Mouse (Mus musculus) G1E-ER4 (cell line): ENCODE measurements around the gene Dpt. TPM values are rescaled to one million over a fixed set of nuclear protein-coding genes. Genes with fewer than 3 reads are reported as not detected.

Experiments used
- GATA1 ChIP-seq: IDR thresholded peaks from one replicate; pipeline ENCODE4 v1.8.0; 2012; ENCODE audit warnings: low read length, inconsistent platforms
- polyA plus RNA-seq: library from polyadenylated mRNA; stranded (reverse); fragments of >175 nt; gene quantifications from 2 replicates; pipeline ENCODE4 v1.2.3, GENCODE M21; 2012

Dpt gene
- polyA plus RNA-seq, 1 experiment = not detected

- TF ChIP-seq GATA1 = no peak
Measured at GRCm38 (mm10) chr1:164809371-164809770, 12.9 kb downstream of the Dpt start.

GRCm38 (mm10) chr1:164811296-164811695 lies 14.9 kb downstream of the Dpt start:
- TF ChIP-seq GATA1 = no peak

GRCm38 (mm10) chr1:164814243-164814642 lies 17.8 kb downstream of the Dpt start:
- no peak for TF ChIP-seq GATA1

GRCm38 (mm10) chr1:164815330-164815729 lies 18.9 kb downstream of the Dpt start:
- TF ChIP-seq GATA1 = no peak

- no peak for TF ChIP-seq GATA1
Measured at GRCm38 (mm10) chr1:164817331-164817730, 20.9 kb downstream of the Dpt start.

- no peak for TF ChIP-seq GATA1
Measured at GRCm38 (mm10) chr1:164821307-164821706, 24.9 kb downstream of the Dpt start.

- TF ChIP-seq GATA1 = no peak
Measured at GRCm38 (mm10) chr1:164821821-164822220, 25.4 kb downstream of the Dpt start.

GRCm38 (mm10) chr1:164822268-164822667 lies 25.8 kb downstream of the Dpt start:
- TF ChIP-seq GATA1 = no peak

- no peak for TF ChIP-seq GATA1
Measured at GRCm38 (mm10) chr1:164824896-164825295, 28.5 kb downstream of the Dpt start.

- no peak for TF ChIP-seq GATA1
Measured at GRCm38 (mm10) chr1:164829881-164830280, 33.4 kb downstream of the Dpt start.

- TF ChIP-seq GATA1 = no peak
Measured at GRCm38 (mm10) chr1:164832459-164832858, 36.0 kb downstream of the Dpt start.

- no peak for TF ChIP-seq GATA1
Measured at GRCm38 (mm10) chr1:164848616-164849265, 52.3 kb downstream of the Dpt start.

- no peak for TF ChIP-seq GATA1
Measured at GRCm38 (mm10) chr1:164859952-164860351, 63.5 kb downstream of the Dpt start.

- no peak for TF ChIP-seq GATA1
Measured at GRCm38 (mm10) chr1:164860782-164861181, 64.3 kb downstream of the Dpt start.

- no peak for TF ChIP-seq GATA1
Measured at GRCm38 (mm10) chr1:164861501-164861900, 65.1 kb downstream of the Dpt start.

- no peak for TF ChIP-seq GATA1
Measured at GRCm38 (mm10) chr1:164862946-164863883, 66.8 kb downstream of the Dpt start.

GRCm38 (mm10) chr1:164864666-164865065 lies 68.2 kb downstream of the Dpt start:
- no peak for TF ChIP-seq GATA1
